Mouse (Mus musculus) neural tube, embryonic 13.5 days (tissue): ENCODE results near the gene Zfx. TPM values are rescaled to one million over a fixed set of nuclear protein-coding genes. Genes with fewer than 3 reads are reported as not detected.
A peak's percentile ranks its signal among the peaks of the same experiment; 100 is the strongest.

Experiments
- ATAC-seq: fragments of 200-750 bp; cut with Nextera tagmentation; 2 replicates; pipeline ENCODE4 v1.8.0; 2017; ENCODE audit warnings: low read depth, mild to moderate bottlenecking, moderate TSS enrichment, moderate library complexity
- H3K27ac ChIP-seq: fragments of 300-500 bp; sonication (generic); replicated peaks from 2 replicates; pipeline ENCODE4 v1.5.1; 2015; ENCODE audit warnings: moderate library complexity, mild to moderate bottlenecking, inconsistent platforms
- H3K27me3 ChIP-seq: fragments of 300-500 bp; sonication (generic); 2 replicates; pipeline ENCODE4 v1.6.1; 2015; ENCODE audit warnings: mild to moderate bottlenecking, inconsistent platforms
- H3K36me3 ChIP-seq: fragments of 300-500 bp; sonication (generic); 2 replicates; pipeline ENCODE4 v1.6.1; 2015; ENCODE audit warnings: mild to moderate bottlenecking, inconsistent platforms
- H3K4me1 ChIP-seq: fragments of 300-500 bp; sonication (generic); replicated peaks from 2 replicates; pipeline ENCODE4 v1.6.1; 2015; ENCODE audit warnings: inconsistent platforms
- H3K4me2 ChIP-seq: fragments of 300-500 bp; sonication (generic); 2 replicates; pipeline ENCODE4 v1.6.1; 2015; ENCODE audit warnings: inconsistent platforms, mild to moderate bottlenecking, moderate library complexity
- H3K4me3 ChIP-seq: fragments of 300-500 bp; sonication (generic); 2 replicates; pipeline ENCODE4 v1.5.1; 2015; ENCODE audit warnings: mild to moderate bottlenecking, inconsistent platforms
- H3K9ac ChIP-seq: fragments of 300-500 bp; sonication (generic); 2 replicates; pipeline ENCODE4 v1.6.1; 2015; ENCODE audit warnings: moderate library complexity, mild to moderate bottlenecking, inconsistent platforms
- H3K9me3 ChIP-seq: fragments of 300-500 bp; sonication (generic); 2 replicates; pipeline ENCODE4 v1.6.1; 2016; ENCODE audit warnings: inconsistent platforms
- WGBS: fragments of 180-500 bp; shearing (Covaris S2); methylation state at CpG from one replicate; pipeline ENCODE4 v1.1.7; 2015; 5-methylcytosine and 5-hydroxymethylcytosine counted together
- polyA plus RNA-seq: library from polyadenylated mRNA; unstranded; fragments of >200 nt; fragmentation: Nextera tagmentation; extraction: Ambion mirVana; gene quantifications from 2 replicates; pipeline ENCODE4 v1.2.1, GENCODE M21; 2015

Zfx gene
- polyA plus RNA-seq, 1 experiment from 2014 or later = 20.0 TPM

GRCm38 (mm10) chrX:94122709-94123058, 818 bp downstream of the Zfx start:
- H3K36me3 ChIP-seq = no peaks in the 10 kb centered on the region
- peak overlapping the region; percentile 58 for H3K4me3 ChIP-seq
- H3K9ac ChIP-seq = peak overlapping the region; percentile 93
- no peaks in the 10 kb centered on the region for H3K9me3 ChIP-seq
- peak overlapping the region; percentile 73 for H3K4me2 ChIP-seq
- peak; percentile 74 for ATAC-seq
- peak overlapping the region; percentile 99 for H3K27ac ChIP-seq
- peaks cover 14% of the 10 kb centered on the region for H3K4me1 ChIP-seq
- 2% methylated on average over 40 of the region's 53 CpGs for WGBS
- peaks cover 70% of the 10 kb centered on the region for H3K27me3 ChIP-seq

DNA sequence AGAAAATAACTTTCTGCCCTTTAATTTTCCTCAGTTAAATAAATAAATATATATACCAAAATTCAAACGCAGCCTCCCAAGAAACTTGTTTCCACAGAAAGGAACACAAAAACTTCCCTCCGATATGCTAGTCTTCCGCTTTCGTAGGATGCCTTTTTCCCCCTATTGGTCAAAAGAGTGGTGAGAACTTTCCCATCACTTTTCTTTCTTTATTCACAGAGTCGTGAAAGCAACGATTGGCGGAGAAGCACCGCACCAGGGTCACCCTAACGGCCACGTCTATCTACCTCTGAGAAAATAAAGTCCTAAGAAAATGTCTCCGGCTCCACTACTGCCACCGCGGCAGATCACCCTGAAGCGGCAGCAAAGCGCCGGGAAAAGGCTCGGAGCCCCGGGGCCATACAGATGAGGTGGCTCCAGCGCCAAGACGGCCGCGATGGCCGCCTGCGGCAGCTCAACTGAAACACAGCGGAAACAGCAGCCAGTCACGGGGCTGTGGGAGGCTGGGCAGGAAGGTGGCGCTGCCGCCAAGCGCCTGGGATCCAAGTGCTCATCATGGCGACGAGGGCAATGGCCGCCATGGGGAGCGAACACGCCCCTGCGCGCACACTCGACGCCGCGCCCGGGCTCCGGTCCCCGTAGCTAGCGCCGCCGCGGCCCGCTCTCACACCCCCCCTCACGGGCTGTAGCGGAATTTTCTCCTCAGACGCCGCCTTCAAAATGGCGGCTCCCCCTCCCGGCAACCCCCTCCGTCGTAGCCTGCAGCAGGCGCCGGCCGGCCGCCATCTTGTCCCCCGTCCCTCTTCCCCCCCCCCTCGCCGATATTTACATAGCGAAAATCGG, 1.4 kb downstream of the Zfx start:
- peaks cover 66% of the 10 kb centered on the region for H3K27me3 ChIP-seq

DNA sequence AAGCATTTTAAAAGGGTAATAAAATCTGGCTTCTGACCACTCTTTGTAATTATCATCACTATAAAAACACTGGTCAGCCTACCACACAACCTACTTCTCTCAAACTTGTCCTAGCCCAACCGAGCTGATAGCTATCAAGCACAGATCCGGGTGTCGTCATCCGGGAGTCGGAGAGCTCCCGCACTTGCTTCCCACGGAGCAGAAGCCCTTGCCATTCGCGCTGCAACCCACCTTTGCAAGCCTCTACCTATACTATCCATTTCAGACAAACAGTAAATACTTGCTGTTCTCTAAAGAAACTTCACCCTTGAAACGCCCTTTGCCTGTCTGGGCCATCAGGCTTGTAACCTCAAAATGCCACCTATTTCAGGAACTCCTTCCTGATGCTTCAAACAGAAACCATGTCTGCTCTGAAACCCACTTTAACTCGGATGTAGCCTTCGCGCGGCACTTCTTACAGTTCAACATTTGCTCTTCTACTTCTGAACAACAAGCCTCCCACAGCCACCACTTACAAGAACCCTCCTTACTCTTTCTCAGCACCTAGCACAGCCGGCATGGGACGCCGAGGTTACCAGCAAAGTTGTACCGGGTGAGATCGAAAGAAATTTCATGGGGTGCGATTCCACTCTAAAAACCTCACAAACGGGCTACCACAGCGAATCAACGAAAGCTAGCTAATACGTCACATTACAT, 2.2 kb downstream of the Zfx start:
- ATAC-seq = no peak
- Histone ChIP-seq H3K27me3 (peaks cover 62% of the 10 kb centered on the region), H3K36me3 (no peaks in the 10 kb centered on the region), H3K4me3 (peak overlapping the region; percentile 58), H3K9me3 (no peaks in the 10 kb centered on the region), H3K9ac (peak overlapping the region; percentile 93), H3K4me2 (peak overlapping the region; percentile 73), H3K27ac (peak overlapping the region; percentile 99), H3K4me1 (peaks cover 14% of the 10 kb centered on the region)
- WGBS = 17% methylated on average over 24 of the region's 24 CpGs

More for the DNA sequence above, 1.4 kb downstream of the Zfx start:
- peak overlapping the region; percentile 99 for H3K27ac ChIP-seq
- peaks cover 14% of the 10 kb centered on the region for H3K4me1 ChIP-seq
- peak overlapping the region; percentile 58 for H3K4me3 ChIP-seq
- WGBS = 18% methylated on average over 62 of the region's 65 CpGs
- peak overlapping the region; percentile 93 for H3K9ac ChIP-seq
- peak; percentile 92 for ATAC-seq
- H3K4me2 ChIP-seq = peak overlapping the region; percentile 73
- H3K36me3 ChIP-seq = no peaks in the 10 kb centered on the region
- no peaks in the 10 kb centered on the region for H3K9me3 ChIP-seq

DNA sequence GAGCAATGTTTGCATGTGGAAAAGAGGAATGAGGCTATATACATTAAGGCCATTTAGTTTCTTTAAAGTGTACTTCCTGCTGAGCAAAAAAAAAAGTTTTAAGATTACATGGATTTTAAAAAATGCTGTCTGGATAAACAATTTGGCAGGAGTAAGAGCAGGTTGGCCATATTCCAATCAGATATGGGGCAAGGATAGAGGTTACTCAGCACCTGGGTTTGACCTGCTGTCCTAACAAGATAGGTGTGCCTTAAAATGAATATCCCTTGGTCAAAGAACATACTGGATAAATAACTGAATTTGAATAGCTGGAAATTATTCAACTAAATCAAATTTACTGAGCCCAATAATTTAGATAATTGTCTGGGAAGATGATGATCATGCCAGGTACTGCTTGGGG, 5.2 kb downstream of the Zfx start:
- Histone ChIP-seq H3K36me3 (no peaks in the 10 kb centered on the region), H3K27me3 (peaks cover 66% of the 10 kb centered on the region), H3K9me3 (no peaks in the 10 kb centered on the region), H3K4me1 (peaks cover 14% of the 10 kb centered on the region), H3K4me2 (no peak overlapping the region), H3K4me3 (no peak overlapping the region), H3K9ac (no peak overlapping the region), H3K27ac (no peak overlapping the region)
- ATAC-seq = no peak

GRCm38 (mm10) chrX:94115882-94116281, 7.6 kb downstream of the Zfx start:
- Histone ChIP-seq H3K27ac (no peak overlapping the region), H3K27me3 (peaks cover 54% of the 10 kb centered on the region), H3K4me1 (peaks cover 8% of the 10 kb centered on the region), H3K9me3 (no peaks in the 10 kb centered on the region), H3K4me2 (no peak overlapping the region), H3K36me3 (no peaks in the 10 kb centered on the region), H3K4me3 (no peak overlapping the region), H3K9ac (no peak overlapping the region)
- ATAC-seq = no peak
- WGBS = 85% methylated on average over 6 of the region's 6 CpGs

DNA sequence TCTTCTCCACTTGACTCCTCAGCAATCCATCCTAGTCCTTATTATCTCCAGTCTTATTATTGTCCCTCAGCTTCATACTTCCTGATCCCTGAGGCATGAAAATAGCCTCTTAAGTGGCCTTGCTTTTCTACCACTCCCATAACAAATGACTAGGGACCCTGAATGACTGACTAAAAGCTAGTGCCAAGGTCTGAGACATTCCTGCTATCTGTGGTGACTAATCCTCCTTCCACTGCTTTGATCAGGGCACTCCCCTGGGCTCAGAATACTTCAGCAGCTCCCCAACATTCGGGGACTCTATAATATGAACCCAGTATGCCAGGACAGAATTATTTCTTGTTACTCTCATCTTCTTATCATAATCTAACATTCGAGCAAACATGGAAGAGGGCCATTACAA, 17.5 kb downstream of the Zfx start:
- H3K4me2 ChIP-seq = no peak overlapping the region
- no peak overlapping the region for H3K9ac ChIP-seq
- H3K27me3 ChIP-seq = peaks cover 66% of the 10 kb centered on the region
- H3K4me1 ChIP-seq = no peaks in the 10 kb centered on the region
- no peaks in the 10 kb centered on the region for H3K9me3 ChIP-seq
- H3K4me3 ChIP-seq = no peak overlapping the region
- H3K27ac ChIP-seq = no peak overlapping the region
- ATAC-seq = no peak
- H3K36me3 ChIP-seq = no peaks in the 10 kb centered on the region
- 66% methylated on average over 2 of the region's 2 CpGs for WGBS

GRCm38 (mm10) chrX:94102938-94103337, 20.6 kb downstream of the Zfx start:
- H3K4me3 ChIP-seq = no peak overlapping the region
- no peaks in the 10 kb centered on the region for H3K4me1 ChIP-seq
- H3K27me3 ChIP-seq = peaks cover 60% of the 10 kb centered on the region
- H3K4me2 ChIP-seq = no peak overlapping the region
- H3K9ac ChIP-seq = no peak overlapping the region
- no peaks in the 10 kb centered on the region for H3K9me3 ChIP-seq
- H3K27ac ChIP-seq = no peak overlapping the region
- no peak for ATAC-seq
- peaks cover 7% of the 10 kb centered on the region for H3K36me3 ChIP-seq

- H3K4me2 ChIP-seq = no peak overlapping the region
- no peak overlapping the region for H3K9ac ChIP-seq
- no peak for ATAC-seq
- H3K27ac ChIP-seq = no peak overlapping the region
- 95% methylated on average over 1 of the region's 1 CpGs for WGBS
- no peaks in the 10 kb centered on the region for H3K4me1 ChIP-seq
- H3K36me3 ChIP-seq = peaks cover 16% of the 10 kb centered on the region
- no peak overlapping the region for H3K4me3 ChIP-seq
- peaks cover 64% of the 10 kb centered on the region for H3K27me3 ChIP-seq
- no peaks in the 10 kb centered on the region for H3K9me3 ChIP-seq
Measured at GRCm38 (mm10) chrX:94100561-94100960, 22.9 kb downstream of the Zfx start.

DNA sequence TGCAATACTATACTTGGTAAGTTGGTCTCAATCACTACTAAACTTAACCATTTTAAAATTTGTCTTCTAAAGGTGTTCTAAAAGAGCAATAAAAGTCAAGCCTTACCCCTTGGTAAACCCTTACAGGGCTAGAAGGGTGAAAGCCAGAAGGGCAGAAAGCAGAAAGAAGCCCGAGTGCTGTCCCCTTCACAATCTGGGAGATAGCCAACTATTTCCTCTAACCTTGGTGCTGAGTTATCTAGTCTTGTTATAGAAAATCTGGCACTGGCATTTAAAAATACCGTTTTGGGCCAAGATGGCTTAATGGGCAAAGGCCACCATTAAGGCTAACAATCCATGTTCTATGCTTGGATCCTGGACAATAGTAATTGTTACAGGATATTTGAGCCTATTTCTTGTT, 32.5 kb downstream of the Zfx start:
- no peak for ATAC-seq
- no peak overlapping the region for H3K9ac ChIP-seq

GRCm38 (mm10) chrX:94061246-94061645, 62.3 kb downstream of the Zfx start:
- H3K4me2 ChIP-seq = no peak overlapping the region
- no peaks in the 10 kb centered on the region for H3K9me3 ChIP-seq
- H3K36me3 ChIP-seq = no peaks in the 10 kb centered on the region
- WGBS = 76% methylated on average over 6 of the region's 6 CpGs
- H3K4me3 ChIP-seq = no peak overlapping the region
- no peak overlapping the region for H3K9ac ChIP-seq
- H3K4me1 ChIP-seq = no peaks in the 10 kb centered on the region
- H3K27me3 ChIP-seq = peaks cover 56% of the 10 kb centered on the region
- H3K27ac ChIP-seq = no peak overlapping the region
- ATAC-seq = no peak

More for the DNA sequence above, 32.5 kb downstream of the Zfx start:
- Histone ChIP-seq H3K36me3 (0 out of 2 replicates have a peak, but pooled peaks cover 3% of the 10 kb centered on the region), H3K4me3 (no peak overlapping the region), H3K27me3 (peaks cover 43% of the 10 kb centered on the region), H3K9me3 (no peaks in the 10 kb centered on the region), H3K4me1 (no peaks in the 10 kb centered on the region), H3K27ac (no peak overlapping the region), H3K4me2 (no peak overlapping the region)
- WGBS = 91% methylated on average over 2 of the region's 2 CpGs

DNA sequence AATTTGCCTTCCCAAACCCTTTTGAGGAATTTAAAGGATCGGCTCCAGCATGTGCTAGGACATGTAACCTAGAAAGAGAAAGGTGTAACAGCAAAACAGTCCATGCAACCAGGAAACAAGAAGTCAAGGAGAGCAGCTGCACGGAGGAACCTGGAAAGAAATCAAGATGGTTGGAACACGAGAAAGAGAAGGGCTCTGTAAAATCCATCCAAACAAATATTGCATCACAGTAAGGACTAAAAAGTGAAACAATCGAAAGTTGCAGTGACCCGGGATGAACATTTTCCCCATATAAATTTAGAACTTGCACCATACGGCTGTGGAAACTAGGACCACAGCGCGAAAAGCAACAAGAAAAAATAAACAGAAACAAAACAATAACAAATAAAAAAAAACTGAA, 62.8 kb downstream of the Zfx start:
- no peak overlapping the region for H3K4me3 ChIP-seq

GRCm38 (mm10) chrX:94058748-94059147, 64.8 kb downstream of the Zfx start:
- no peak for ATAC-seq
- Histone ChIP-seq H3K4me1 (no peaks in the 10 kb centered on the region), H3K27me3 (peaks cover 50% of the 10 kb centered on the region), H3K9me3 (no peaks in the 10 kb centered on the region), H3K36me3 (no peaks in the 10 kb centered on the region), H3K4me2 (no peak overlapping the region), H3K9ac (no peak overlapping the region), H3K27ac (no peak overlapping the region), H3K4me3 (no peak overlapping the region)
- WGBS = 43% methylated on average over 6 of the region's 6 CpGs

More for the DNA sequence above, 62.8 kb downstream of the Zfx start:
- H3K9me3 ChIP-seq = no peaks in the 10 kb centered on the region
- H3K36me3 ChIP-seq = no peaks in the 10 kb centered on the region
- H3K9ac ChIP-seq = no peak overlapping the region
- ATAC-seq = no peak
- H3K27me3 ChIP-seq = peaks cover 51% of the 10 kb centered on the region
- H3K27ac ChIP-seq = no peak overlapping the region
- H3K4me2 ChIP-seq = no peak overlapping the region
- WGBS = 81% methylated on average over 8 of the region's 8 CpGs
- no peaks in the 10 kb centered on the region for H3K4me1 ChIP-seq
